Mouse (Mus musculus) neural tube, embryonic 13.5 days (tissue): ENCODE results near the gene Imp3. TPM values are rescaled to one million over a fixed set of nuclear protein-coding genes. Genes with fewer than 3 reads are reported as not detected.
A peak's percentile ranks its signal among the peaks of the same experiment; 100 is the strongest.
"Not testable (repeated sequence)": the region's sequence is repeated elsewhere in the genome, so short reads cannot be mapped to it uniquely, and the experiment has no call there.

Experiments used
- ATAC-seq: fragments of 200-750 bp; cut with Nextera tagmentation; 2 replicates; pipeline ENCODE4 v1.8.0; 2017; ENCODE audit warnings: low read depth, mild to moderate bottlenecking, moderate TSS enrichment, moderate library complexity
- H3K27ac ChIP-seq: fragments of 300-500 bp; sonication (generic); replicated peaks from 2 replicates; pipeline ENCODE4 v1.5.1; 2015; ENCODE audit warnings: moderate library complexity, mild to moderate bottlenecking, inconsistent platforms
- H3K27me3 ChIP-seq: fragments of 300-500 bp; sonication (generic); 2 replicates; pipeline ENCODE4 v1.6.1; 2015; ENCODE audit warnings: mild to moderate bottlenecking, inconsistent platforms
- H3K36me3 ChIP-seq: fragments of 300-500 bp; sonication (generic); 2 replicates; pipeline ENCODE4 v1.6.1; 2015; ENCODE audit warnings: mild to moderate bottlenecking, inconsistent platforms
- H3K4me1 ChIP-seq: fragments of 300-500 bp; sonication (generic); replicated peaks from 2 replicates; pipeline ENCODE4 v1.6.1; 2015; ENCODE audit warnings: inconsistent platforms
- H3K4me2 ChIP-seq: fragments of 300-500 bp; sonication (generic); 2 replicates; pipeline ENCODE4 v1.6.1; 2015; ENCODE audit warnings: inconsistent platforms, mild to moderate bottlenecking, moderate library complexity
- H3K4me3 ChIP-seq: fragments of 300-500 bp; sonication (generic); 2 replicates; pipeline ENCODE4 v1.5.1; 2015; ENCODE audit warnings: mild to moderate bottlenecking, inconsistent platforms
- H3K9ac ChIP-seq: fragments of 300-500 bp; sonication (generic); 2 replicates; pipeline ENCODE4 v1.6.1; 2015; ENCODE audit warnings: moderate library complexity, mild to moderate bottlenecking, inconsistent platforms
- H3K9me3 ChIP-seq: fragments of 300-500 bp; sonication (generic); 2 replicates; pipeline ENCODE4 v1.6.1; 2016; ENCODE audit warnings: inconsistent platforms
- WGBS: fragments of 180-500 bp; shearing (Covaris S2); methylation state at CpG from one replicate; pipeline ENCODE4 v1.1.7; 2015; 5-methylcytosine and 5-hydroxymethylcytosine counted together
- polyA plus RNA-seq: library from polyadenylated mRNA; unstranded; fragments of >200 nt; fragmentation: Nextera tagmentation; extraction: Ambion mirVana; gene quantifications from 2 replicates; pipeline ENCODE4 v1.2.1, GENCODE M21; 2015

The Imp3 gene
- polyA plus RNA-seq, 1 experiment from 2014 or later: 85.5 TPM

DNA sequence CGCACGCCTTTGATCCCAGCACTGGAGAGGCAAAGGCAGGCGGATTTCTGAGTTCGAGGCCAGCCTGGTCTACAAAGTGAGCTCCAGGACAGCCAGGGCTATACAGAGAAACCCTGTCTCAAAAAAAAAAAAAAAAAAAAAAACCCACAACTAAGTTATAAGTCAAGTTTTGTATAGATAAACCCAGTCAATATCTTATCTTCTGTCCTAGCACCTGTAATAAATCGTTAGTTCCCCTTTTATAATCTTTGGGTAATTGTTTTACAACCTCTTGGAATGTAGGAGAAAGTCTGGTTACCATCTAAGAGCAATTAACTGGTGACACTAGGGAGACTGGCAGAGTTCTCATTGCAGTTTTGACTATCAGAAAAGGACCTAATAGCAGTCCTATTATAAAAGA lies 11.4 kb downstream of the Imp3 start:
- H3K9me3 ChIP-seq, H3K27me3 ChIP-seq, H3K36me3 ChIP-seq, H3K4me3 ChIP-seq, ATAC-seq, H3K27ac ChIP-seq, H3K9ac ChIP-seq, H3K4me2 ChIP-seq: not testable (repeated sequence)
- H3K4me1 ChIP-seq: peaks cover 14% of the 10 kb centered on the region
- WGBS: 60% methylated on average over 5 of the region's 5 CpGs

GRCm38 (mm10) chr9:56949767-56950166 lies 12.5 kb downstream of the Imp3 start:
- peak overlapping the region; percentile 63 for H3K4me3 ChIP-seq
- no peaks in the 10 kb centered on the region for H3K27me3 ChIP-seq
- H3K36me3 ChIP-seq: no peaks in the 10 kb centered on the region
- no peak for ATAC-seq
- H3K9me3 ChIP-seq: no peaks in the 10 kb centered on the region
- H3K27ac ChIP-seq: no peak overlapping the region
- peaks cover 14% of the 10 kb centered on the region for H3K4me1 ChIP-seq
- H3K4me2 ChIP-seq: peak overlapping the region; percentile 87
- 28% methylated on average over 13 of the region's 13 CpGs for WGBS
- peak overlapping the region; percentile 71 for H3K9ac ChIP-seq

GRCm38 (mm10) chr9:56950414-56951400 lies 13.4 kb downstream of the Imp3 start, which contains the start of gene Snupn:
TSS of gene Snupn (plus strand) at chr9:56950878.
- peaks cover 14% of the 10 kb centered on the region for H3K4me1 ChIP-seq
- peak within 1 kb of the TSS; percentile 79 for H3K9ac ChIP-seq
- under 1% methylated on average over 50 of the region's 50 CpGs for WGBS

GRCm38 (mm10) chr9:56953562-56953961 lies 16.3 kb downstream of the Imp3 start:
- no peaks in the 10 kb centered on the region for H3K9me3 ChIP-seq
- H3K36me3 ChIP-seq: peaks cover 15% of the 10 kb centered on the region
- WGBS: 97% methylated on average over 1 of the region's 1 CpGs
- no peaks in the 10 kb centered on the region for H3K27me3 ChIP-seq
- H3K27ac ChIP-seq: no peak overlapping the region
- H3K4me1 ChIP-seq: peaks cover 14% of the 10 kb centered on the region
- H3K4me2 ChIP-seq: no peak overlapping the region
- ATAC-seq: no peak
- no peak overlapping the region for H3K9ac ChIP-seq
- H3K4me3 ChIP-seq: no peak overlapping the region

More at GRCm38 (mm10) chr9:56950414-56951400, 13.4 kb downstream of the Imp3 start, which contains the start of gene Snupn:
- H3K36me3 ChIP-seq: no peaks in the 10 kb centered on the region
- H3K9me3 ChIP-seq: no peaks in the 10 kb centered on the region
- H3K4me2 ChIP-seq: peak within 1 kb of the TSS; percentile 87
- peak within 1 kb of the TSS; percentile 63 for H3K4me3 ChIP-seq
- peak; percentile 99 for ATAC-seq
- H3K27me3 ChIP-seq: no peaks in the 10 kb centered on the region
- H3K27ac ChIP-seq: peak within 1 kb of the TSS; percentile 82

GRCm38 (mm10) chr9:56956966-56957675 lies 19.8 kb downstream of the Imp3 start:
- no peaks in the 10 kb centered on the region for H3K4me1 ChIP-seq
- 85% methylated on average over 7 of the region's 7 CpGs for WGBS
- ATAC-seq: no peak
- H3K4me2 ChIP-seq: no peak overlapping the region
- no peak overlapping the region for H3K4me3 ChIP-seq
- no peaks in the 10 kb centered on the region for H3K27me3 ChIP-seq
- H3K9me3 ChIP-seq: no peaks in the 10 kb centered on the region
- H3K9ac ChIP-seq: no peak overlapping the region
- no peak overlapping the region for H3K27ac ChIP-seq
- peaks cover 37% of the 10 kb centered on the region for H3K36me3 ChIP-seq

DNA sequence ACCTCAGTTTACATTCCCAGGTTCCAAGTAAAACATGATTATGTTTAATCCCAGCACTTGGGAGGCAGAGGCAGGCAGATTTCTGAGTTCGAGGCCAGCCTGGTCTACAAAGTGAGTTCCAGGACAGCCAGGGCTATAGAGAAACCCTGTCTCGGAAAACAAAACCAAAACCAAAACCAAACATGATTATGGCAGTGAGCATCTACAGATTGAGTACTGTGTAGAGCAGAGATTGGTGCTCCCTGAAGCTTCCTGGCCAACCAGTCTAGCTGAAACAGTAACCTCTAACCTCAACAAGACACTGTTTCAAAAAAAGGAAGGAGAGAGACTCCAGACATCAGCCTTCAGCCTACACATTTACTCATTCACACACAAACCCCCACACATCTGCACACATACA lies 21.4 kb downstream of the Imp3 start:
- no peak for ATAC-seq
- 90% methylated on average over 2 of the region's 2 CpGs for WGBS
- H3K27ac ChIP-seq: no peak overlapping the region
- peaks cover 51% of the 10 kb centered on the region for H3K36me3 ChIP-seq
- H3K27me3 ChIP-seq: no peaks in the 10 kb centered on the region
- no peaks in the 10 kb centered on the region for H3K9me3 ChIP-seq
- no peak overlapping the region for H3K9ac ChIP-seq
- no peaks in the 10 kb centered on the region for H3K4me1 ChIP-seq
- no peak overlapping the region for H3K4me3 ChIP-seq
- no peak overlapping the region for H3K4me2 ChIP-seq

DNA sequence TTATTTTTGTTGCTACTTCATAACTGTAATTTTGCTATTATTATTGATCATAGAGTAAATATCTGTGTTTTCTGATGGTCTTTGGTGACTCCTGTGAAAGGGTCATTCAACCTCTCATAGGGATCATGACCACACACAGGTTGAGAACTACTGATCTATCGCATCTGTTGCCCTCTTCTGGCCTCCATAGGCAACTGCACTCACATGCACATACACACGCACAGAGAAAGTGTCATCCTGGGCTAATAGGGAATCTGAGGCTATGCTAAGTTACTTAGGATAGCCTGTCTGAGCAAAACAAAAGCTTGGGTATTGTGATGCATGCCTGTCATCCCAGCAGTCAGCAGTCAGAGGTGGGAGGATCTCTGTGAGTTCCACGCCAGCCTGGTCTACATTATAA lies 24.3 kb downstream of the Imp3 start:
- ATAC-seq: no peak
- Histone ChIP-seq H3K4me3 (no peak overlapping the region), H3K9me3 (no peaks in the 10 kb centered on the region), H3K36me3 (peaks cover 65% of the 10 kb centered on the region), H3K9ac (no peak overlapping the region), H3K4me1 (no peaks in the 10 kb centered on the region), H3K4me2 (no peak overlapping the region), H3K27me3 (no peaks in the 10 kb centered on the region), H3K27ac (no peak overlapping the region)
- WGBS: 95% methylated on average over 3 of the region's 3 CpGs

DNA sequence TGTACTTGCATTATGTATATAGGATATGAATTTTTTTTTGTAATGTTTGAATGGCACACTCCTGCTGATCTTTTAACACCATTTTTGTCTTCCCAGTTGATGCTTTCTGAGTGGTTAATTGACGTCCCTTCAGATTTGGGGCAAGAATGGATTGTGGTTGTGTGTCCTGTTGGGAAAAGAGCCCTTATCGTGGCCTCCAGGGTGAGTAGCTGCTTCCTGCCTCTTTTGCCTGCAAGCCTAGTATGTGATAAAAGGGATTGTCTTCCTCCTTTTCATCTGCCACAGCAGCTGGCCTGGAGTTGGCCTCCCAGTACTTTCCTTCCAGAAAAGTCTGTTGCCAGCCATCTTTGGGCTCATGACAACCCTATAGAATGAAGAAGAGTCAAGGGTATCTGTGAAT lies 32.9 kb downstream of the Imp3 start:
- ATAC-seq: no peak
- H3K36me3 ChIP-seq: peaks cover 46% of the 10 kb centered on the region
- H3K9me3 ChIP-seq: no peaks in the 10 kb centered on the region
- H3K9ac ChIP-seq: no peak overlapping the region
- H3K27me3 ChIP-seq: no peaks in the 10 kb centered on the region
- no peaks in the 10 kb centered on the region for H3K4me1 ChIP-seq
- no peak overlapping the region for H3K4me3 ChIP-seq
- 90% methylated on average over 2 of the region's 2 CpGs for WGBS
- no peak overlapping the region for H3K4me2 ChIP-seq
- no peak overlapping the region for H3K27ac ChIP-seq

DNA sequence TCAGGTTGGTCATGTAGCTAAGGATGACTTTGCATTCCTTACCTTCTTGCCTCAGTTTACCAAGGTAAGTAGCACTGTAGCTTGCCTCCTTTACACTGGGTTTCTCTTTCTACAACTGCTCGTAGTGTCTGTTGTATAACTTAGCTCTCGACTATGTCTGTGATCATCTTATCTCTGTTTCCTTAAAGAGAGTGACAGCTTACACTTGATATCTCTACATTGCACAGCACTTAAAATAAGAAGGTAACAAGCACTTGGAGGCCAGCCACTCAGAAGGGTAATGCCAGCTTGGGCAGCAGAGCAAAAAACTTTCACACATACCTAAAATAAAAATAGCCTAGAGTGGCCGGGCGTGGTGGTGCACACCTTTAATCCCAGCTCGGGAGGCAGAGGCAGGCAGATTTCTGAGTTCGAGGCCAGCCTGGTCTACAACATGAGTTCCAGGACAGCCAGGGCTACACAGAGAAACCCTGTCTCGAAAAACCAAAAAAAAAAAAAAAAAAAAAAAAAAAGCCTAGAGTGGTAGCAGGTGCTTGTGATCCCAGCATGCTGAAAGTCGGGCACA lies 36.8 kb downstream of the Imp3 start:
- H3K9ac ChIP-seq: no peak overlapping the region
- peaks cover 40% of the 10 kb centered on the region for H3K36me3 ChIP-seq
- no peaks in the 10 kb centered on the region for H3K27me3 ChIP-seq
- no peaks in the 10 kb centered on the region for H3K4me1 ChIP-seq
- no peak for ATAC-seq
- WGBS: 91% methylated on average over 8 of the region's 8 CpGs
- no peak overlapping the region for H3K27ac ChIP-seq
- no peaks in the 10 kb centered on the region for H3K9me3 ChIP-seq
- H3K4me3 ChIP-seq: no peak overlapping the region
- no peak overlapping the region for H3K4me2 ChIP-seq

- no peak overlapping the region for H3K9ac ChIP-seq
- no peaks in the 10 kb centered on the region for H3K4me1 ChIP-seq
- no peaks in the 10 kb centered on the region for H3K9me3 ChIP-seq
- peaks cover 44% of the 10 kb centered on the region for H3K36me3 ChIP-seq
- H3K27me3 ChIP-seq: no peaks in the 10 kb centered on the region
- no peak overlapping the region for H3K4me2 ChIP-seq
- ATAC-seq: no peak
- H3K27ac ChIP-seq: no peak overlapping the region
- 85% methylated on average over 3 of the region's 3 CpGs for WGBS
- no peak overlapping the region for H3K4me3 ChIP-seq
These were observed 37.9 kb downstream of the Imp3 start for GRCm38 (mm10) chr9:56975199-56975598.

GRCm38 (mm10) chr9:56980186-56980585 lies 42.9 kb downstream of the Imp3 start:
- Histone ChIP-seq H3K36me3 (peaks cover 51% of the 10 kb centered on the region), H3K4me1 (no peaks in the 10 kb centered on the region), H3K4me3 (no peak overlapping the region), H3K27ac (no peak overlapping the region), H3K9ac (no peak overlapping the region), H3K27me3 (no peaks in the 10 kb centered on the region), H3K4me2 (no peak overlapping the region), H3K9me3 (no peaks in the 10 kb centered on the region)
- WGBS: 92% methylated on average over 6 of the region's 6 CpGs
- no peak for ATAC-seq

GRCm38 (mm10) chr9:56981502-56981901 lies 44.2 kb downstream of the Imp3 start:
- no peak for ATAC-seq
- Histone ChIP-seq H3K4me3 (no peak overlapping the region), H3K4me1 (no peaks in the 10 kb centered on the region), H3K36me3 (peaks cover 53% of the 10 kb centered on the region), H3K4me2 (no peak overlapping the region), H3K9ac (no peak overlapping the region), H3K27me3 (no peaks in the 10 kb centered on the region), H3K27ac (no peak overlapping the region), H3K9me3 (no peaks in the 10 kb centered on the region)
- WGBS: 63% methylated on average over 1 of the region's 1 CpGs
